Mouse (Mus musculus) layer of hippocampus, postnatal 10 days (tissue): Measurements from ENCODE around the gene Rasa2. TPM values are rescaled to one million over a fixed set of nuclear protein-coding genes. Genes with fewer than 3 reads are reported as not detected.
"Not testable (repeated sequence)": the region's sequence is repeated elsewhere in the genome, so short reads cannot be mapped to it uniquely, and the experiment has no call there.

Source experiments
- DNase-seq, 2 experiments: peaks; one replicate each; pipeline ENCODE4 v3.0.0; 2021; ENCODE audit warnings: low spot score in 2 of 2
- long read RNA-seq: library from polyadenylated mRNA; stranded (forward); transcript quantifications from one replicate; pipeline ENCODE4 v2.0.0, GENCODE M21; 2023
- total RNA-seq, 2 experiments: library from RNA; stranded (reverse); gene quantifications; 2 replicates each; pipeline ENCODE4 v1.2.3; 2021

Rasa2 gene
- 10 to 100 TPM; 29.4 to 32.6 TPM for total RNA-seq
- long read RNA-seq, full-length matches to known transcripts: 4 of 12 reads
- long read RNA-seq, partial matches to known transcripts: 2 of 12 reads
- long read RNA-seq, other reads (novel, unspliced or antisense): 6 of 12 reads

- peak; percentile 86 to 92 for DNase-seq
These were observed at the start of gene Rasa2 for GRCm38 (mm10) chr9:96631389-96632072. TSS of gene Rasa2 (minus strand) at chr9:96631617.

GRCm38 (mm10) chr9:96678611-96679010, 47.2 kb upstream of the Rasa2 start:
- no peak for DNase-seq

GRCm38 (mm10) chr9:96677711-96678110, 46.3 kb upstream of the Rasa2 start:
- not testable (repeated sequence) for DNase-seq

- DNase-seq: no peak
These were observed 45.3 kb upstream of the Rasa2 start for GRCm38 (mm10) chr9:96676671-96677070.

- no peak for DNase-seq
These were observed 44.6 kb upstream of the Rasa2 start for GRCm38 (mm10) chr9:96675763-96676640.

- DNase-seq: peak in 1 of 2 experiments; percentile 47
These were observed 43.8 kb upstream of the Rasa2 start for GRCm38 (mm10) chr9:96675071-96675762.

- no peak for DNase-seq
These were observed 42.9 kb upstream of the Rasa2 start for GRCm38 (mm10) chr9:96674301-96674700.

- no peak for DNase-seq
These were observed 41.0 kb upstream of the Rasa2 start for GRCm38 (mm10) chr9:96672466-96672865.

- DNase-seq: peak; percentile 49 to 58
These were observed 39.8 kb upstream of the Rasa2 start for GRCm38 (mm10) chr9:96671249-96671648.

GRCm38 (mm10) chr9:96669877-96670276, 38.5 kb upstream of the Rasa2 start:
- DNase-seq: peak; percentile 95 to 96

- peak; percentile 87 to 89 for DNase-seq
These were observed 37.2 kb upstream of the Rasa2 start for GRCm38 (mm10) chr9:96668628-96669027.

- peak in 1 of 2 experiments; percentile 17 for DNase-seq
These were observed 29.3 kb upstream of the Rasa2 start for GRCm38 (mm10) chr9:96660510-96661244.

- DNase-seq: no peak
These were observed 28.4 kb upstream of the Rasa2 start for GRCm38 (mm10) chr9:96659801-96660200.

GRCm38 (mm10) chr9:96653538-96653937, 22.1 kb upstream of the Rasa2 start:
- DNase-seq: no peak

GRCm38 (mm10) chr9:96652763-96653162, 21.3 kb upstream of the Rasa2 start:
- DNase-seq: no peak

- DNase-seq: no peak
These were observed 19.4 kb upstream of the Rasa2 start for GRCm38 (mm10) chr9:96650807-96651206.

GRCm38 (mm10) chr9:96649924-96650323, 18.5 kb upstream of the Rasa2 start:
- no peak for DNase-seq

- DNase-seq: no peak
These were observed 17.9 kb upstream of the Rasa2 start for GRCm38 (mm10) chr9:96649362-96649761.

GRCm38 (mm10) chr9:96646668-96647295, 15.4 kb upstream of the Rasa2 start:
- DNase-seq: no peak

- DNase-seq: no peak
These were observed 13.4 kb upstream of the Rasa2 start for GRCm38 (mm10) chr9:96644840-96645239.
